Mouse (Mus musculus) cerebellum, adult 9-11 months (tissue): ENCODE results near the gene Pxk.

Source experiments
- DNase-seq: peaks from one replicate; pipeline ENCODE4 v3.0.0; 2022

The Pxk gene

DNA sequence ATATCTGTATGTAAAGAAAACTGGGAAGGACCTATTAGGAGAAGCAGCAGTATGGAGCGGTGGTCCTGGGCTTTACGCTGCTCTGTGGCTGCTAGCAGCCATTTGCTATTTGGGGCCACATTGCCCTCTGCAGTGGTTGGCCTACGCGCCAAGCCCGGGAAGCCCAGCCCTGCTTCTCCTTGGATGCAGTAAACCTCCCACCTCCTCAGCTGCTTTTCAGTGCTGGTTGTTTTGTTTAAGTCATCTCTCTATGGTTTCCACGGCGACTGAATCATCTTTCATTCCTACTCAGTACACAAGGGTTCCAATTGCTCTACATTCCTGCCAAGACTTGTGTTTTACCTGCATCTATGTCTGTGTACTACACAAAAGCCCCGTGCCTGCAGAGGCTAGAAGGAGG is 50.8 kb downstream of the Pxk start:
- DNase-seq, result no peak

DNA sequence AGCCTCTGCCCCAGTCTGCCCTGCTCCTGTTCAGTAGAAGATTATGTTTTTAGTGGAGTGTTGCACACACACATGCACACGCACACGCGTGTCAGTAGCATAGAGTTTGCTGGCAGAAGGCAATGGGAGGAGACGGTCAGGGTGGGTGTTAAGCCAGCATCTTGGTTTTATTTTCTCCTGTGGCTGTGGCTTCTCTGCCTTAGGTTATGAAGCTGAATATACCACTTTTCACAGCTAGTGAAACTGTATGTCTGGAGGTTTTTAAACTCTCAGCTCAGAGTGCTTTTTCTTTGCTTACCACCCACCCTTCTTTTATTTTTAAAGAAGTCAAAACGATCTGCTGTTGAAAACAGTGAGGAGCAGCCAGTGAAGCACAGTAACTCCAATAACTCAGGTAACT is 53.7 kb downstream of the Pxk start:
- DNase-seq, result no peak

DNA sequence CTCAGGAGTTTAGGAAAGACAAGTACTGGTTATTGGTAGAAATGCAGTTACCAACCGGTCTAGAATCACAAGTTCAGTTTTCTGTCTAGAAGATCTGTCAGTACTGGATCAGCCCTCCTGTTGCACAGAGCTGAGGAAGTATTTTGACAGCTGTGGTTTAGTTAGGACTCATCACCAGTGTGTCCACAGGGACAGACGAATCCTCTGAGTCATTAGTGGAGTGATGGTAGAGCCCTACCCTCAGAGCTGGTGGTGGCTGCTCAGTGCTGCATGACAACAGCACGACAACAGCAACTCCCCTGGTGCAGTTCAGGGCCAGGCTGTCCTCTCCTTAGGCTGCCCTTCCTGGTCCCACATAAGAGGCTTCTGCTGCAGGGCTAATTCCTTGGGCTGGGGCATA is 56.1 kb downstream of the Pxk start:
- DNase-seq, result no peak

DNA sequence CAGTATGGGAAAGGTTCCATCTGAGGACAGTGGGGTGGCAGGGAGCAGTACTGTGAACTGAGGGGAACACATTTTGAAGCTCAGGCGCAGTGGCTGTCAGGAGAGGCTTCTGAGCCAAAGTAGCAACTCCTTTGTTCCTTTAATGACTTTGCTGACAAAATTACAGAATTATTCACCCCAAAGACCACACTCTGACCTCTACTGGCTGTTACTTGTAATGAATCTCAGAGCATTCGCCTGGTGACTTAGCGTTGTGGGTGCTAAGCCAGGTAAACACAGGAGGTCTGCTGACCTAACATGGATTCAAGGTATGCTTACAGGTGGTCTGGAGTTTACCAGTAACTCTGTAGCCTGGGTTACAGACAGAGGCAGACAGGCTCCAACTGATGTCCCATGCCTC is 58.9 kb downstream of the Pxk start:
- DNase-seq, result no peak

DNA sequence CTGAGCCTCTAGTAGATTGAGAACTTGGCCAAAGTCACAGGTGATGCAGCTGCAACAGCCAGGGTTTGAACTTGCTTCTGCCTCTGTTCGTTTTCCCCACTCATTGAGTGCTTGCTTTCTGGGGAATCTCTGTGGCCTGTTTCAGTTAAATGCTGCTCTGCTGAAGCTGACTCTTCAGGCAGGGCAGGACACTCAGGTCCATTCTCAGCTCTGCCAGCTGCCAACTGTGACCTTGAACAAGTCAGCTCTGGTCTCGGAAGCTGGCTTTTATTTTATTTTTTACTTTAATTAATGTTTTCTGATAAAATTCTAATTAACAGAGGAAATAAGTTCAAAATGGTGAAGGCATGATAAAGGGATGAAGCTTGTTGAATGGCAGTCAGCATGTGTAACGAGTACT is 60.7 kb downstream of the Pxk start:
- DNase-seq, result no peak

DNA sequence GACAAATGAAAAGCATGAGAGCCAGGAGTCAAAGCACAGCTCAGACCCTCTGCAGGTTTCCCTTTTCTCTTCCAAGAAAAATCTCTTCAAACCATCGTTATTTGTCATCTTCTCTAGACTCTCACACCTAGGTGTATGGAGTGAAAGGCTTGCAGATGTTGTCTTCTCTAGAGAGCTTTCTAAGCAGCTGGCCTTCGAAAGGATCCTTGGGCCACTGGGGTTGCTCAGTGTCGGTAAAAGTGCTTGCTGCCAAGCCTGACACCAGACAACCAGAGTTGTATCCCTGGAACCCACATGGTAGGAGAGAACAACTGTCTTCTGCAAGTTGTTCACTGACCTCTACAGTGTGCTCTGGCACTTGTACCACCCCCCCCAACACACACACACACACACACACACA is 61.1 kb downstream of the Pxk start:
- no peak for DNase-seq

DNA sequence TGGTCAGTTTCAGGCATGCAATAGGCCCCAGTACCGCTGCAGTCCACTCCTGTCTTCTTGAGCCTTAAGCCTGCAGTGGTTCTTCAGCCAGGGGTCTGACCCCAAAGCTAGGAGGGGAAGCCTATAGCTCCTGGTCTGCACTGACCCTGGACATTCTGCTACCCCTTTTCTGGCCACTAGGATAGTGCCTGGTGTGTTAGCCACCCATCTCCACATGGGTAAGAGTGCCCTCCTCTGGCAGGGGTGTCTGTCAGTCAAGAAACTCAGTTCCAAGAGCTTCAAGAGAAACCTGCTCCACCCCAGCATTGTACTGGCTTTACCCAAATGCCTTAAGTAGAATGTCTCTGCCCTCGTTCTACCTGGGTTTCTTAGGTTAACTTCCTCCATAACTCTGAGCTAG is 63.8 kb downstream of the Pxk start:
- no peak for DNase-seq

DNA sequence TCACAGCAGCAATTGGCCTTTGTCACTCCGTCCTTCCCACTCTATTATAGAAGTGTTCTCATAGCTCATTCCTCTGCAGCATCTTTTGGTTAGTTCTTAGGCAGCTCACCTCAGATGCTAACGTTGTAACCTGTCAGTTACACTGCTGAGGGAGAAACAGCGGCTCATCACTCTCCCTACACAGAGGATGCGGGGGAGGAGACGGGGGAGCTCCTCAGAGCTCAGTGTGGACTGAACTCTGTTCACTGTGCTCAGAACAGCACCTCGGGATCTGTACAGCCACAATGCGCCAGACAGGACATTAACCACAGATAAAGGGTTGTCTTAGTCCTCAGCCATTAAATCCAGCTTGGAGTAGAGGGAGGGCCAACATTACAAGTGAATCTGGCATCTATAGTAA is 66.5 kb downstream of the Pxk start:
- DNase-seq, result no peak

DNA sequence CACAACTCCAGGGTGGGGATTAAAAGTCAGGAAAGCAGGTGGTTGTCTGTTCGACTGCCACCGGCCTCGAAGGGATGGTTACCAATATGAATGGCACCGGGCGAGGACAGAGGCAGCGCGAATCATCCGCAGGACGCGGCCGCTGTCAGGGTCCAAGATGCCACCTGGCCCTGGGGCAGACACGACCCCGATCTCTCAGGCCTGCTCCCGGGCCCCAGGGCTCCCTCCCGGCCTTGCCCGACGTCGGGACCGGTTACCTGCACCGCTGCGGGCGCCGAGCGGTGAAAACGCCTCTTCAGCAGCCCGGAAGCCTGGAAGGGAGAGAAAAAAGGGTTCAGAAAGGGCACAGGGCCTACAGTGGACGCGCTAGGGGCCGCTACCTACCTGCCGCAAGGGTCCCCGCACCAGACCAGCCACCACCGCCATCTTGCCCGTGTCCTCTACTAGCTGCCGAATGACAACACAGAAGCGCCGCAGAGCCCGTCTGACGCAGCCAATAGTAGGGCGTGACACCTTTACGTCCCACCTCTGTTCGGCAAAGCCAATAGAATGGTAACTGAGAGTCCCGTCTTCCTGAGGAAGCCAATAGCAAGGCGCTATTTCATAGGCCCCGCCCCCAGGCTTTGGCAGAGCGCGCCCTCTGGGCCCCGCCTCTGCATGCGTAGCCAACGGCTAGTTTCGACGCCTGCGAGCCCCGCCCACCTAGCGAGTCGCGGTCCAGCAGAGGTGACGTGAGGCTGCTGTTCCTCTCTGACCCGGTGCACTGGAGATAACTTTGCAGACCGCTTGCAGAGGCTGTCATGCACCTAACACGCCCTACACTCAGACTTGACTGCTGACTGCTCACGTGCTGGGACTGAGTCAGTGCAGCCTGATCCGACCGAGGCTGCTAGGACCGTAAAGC is 74.7 kb downstream of the Pxk start, which contains the start of gene Pdhb:
Gene Pdhb, minus strand, starts transcription at position 519 of the 904 bp plus-strand sequence.
- DNase-seq, result peak; percentile 100

DNA sequence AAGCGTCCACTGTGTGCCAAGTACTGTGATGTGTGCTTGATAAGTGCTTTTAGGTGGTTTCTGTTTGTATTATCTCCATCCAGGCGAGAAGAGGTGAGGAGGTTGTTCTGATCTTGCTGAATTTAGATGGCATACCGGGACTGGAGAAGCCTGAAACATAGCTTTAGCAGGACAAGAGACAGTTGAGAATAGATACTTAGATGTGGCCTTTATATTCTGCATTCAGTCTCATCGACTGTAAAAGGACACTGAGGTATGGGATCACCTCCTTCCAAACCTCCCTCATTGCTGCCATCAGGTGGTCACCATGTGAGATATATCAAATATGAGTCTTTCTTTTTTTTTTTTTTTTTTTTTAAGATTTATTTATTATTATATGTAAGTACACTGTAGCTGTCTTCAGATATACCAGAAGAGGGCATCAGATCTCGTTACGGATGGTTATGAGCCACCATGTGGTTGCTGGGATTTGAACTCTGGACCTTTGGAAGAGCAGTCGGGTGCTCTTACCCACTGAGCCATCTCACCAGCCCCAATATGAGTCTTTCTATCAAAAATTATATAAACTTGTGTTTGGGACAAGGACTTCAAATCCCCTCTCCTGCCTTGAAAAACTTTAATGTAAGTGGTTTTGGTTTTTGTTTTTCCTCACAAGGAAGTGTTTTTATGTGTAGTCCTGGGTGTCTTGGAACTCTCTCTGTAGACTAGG is 75.7 kb downstream of the Pxk start:
- peak; percentile 66 for DNase-seq

DNA sequence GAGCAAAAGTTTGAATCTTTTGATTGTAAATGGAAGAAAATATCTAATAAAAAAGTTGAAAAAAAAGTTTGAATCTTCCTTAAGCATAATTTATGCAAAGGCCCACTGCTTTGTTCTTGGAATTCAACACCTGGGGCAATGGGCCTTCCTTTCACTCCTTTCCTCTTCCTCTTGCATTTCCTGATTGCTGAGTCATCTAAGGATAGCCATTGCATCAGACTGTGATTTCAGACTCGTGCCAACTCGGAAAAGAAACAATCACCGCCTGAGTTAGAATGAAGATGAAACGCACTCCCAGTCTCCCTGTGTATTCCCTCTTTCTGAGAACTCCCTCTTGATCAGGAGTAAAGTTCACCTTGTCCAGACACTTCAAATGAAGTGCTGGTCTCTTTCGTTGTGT is 76.6 kb downstream of the Pxk start:
- DNase-seq, result no peak

DNA sequence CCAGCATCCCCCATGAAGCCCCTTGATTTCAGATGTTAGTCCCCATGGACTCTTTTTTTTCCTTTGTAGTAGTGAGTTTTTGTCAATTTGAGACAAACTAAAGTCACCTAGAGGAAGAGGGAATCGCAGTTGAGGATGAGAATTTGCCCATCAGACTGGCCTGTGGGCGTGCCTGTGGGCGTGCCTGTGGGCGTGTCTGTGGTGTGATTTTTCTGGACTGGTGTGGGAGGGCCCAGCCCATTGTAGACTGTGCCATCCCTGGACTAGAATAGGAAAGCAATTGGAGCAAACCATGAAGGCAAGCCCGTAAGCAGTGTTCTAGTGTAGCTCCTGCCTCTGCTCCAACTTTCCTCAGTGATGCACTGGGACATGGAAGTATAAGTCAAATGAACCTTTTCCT is 78.2 kb downstream of the Pxk start:
- DNase-seq, result no peak

DNA sequence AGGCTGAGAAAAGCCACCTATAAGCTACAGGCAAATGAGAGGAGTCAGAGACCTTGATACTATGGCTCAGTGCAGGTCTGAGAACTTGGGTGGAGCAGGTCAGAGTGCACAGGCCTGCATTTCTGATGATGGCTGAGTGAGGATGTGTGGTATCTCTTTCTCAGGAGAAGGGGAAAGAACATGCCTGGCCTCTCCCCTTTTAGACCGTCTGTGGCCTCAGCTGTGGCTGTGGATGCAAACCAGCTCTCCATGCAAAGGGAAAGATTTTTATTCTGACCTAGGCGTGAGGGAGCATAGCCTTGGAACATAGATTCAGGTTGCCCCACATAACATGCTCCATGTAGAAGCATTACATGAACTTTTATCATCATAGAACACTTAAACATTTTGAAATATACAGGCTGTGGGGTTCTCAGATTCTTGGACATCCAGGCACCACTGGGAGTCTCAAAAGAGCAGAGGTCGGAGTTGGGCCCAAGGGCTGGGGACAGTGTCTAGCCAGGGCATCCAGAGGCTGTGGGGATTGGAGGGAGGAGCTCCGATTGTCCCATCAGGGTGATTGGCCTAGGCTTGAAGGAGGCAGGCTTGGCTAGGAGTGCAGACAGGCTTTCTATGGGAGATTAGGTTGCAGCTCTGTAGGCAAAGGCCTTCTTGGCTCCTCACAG is 82.5 kb downstream of the Pxk start:
- DNase-seq, result no peak

DNA sequence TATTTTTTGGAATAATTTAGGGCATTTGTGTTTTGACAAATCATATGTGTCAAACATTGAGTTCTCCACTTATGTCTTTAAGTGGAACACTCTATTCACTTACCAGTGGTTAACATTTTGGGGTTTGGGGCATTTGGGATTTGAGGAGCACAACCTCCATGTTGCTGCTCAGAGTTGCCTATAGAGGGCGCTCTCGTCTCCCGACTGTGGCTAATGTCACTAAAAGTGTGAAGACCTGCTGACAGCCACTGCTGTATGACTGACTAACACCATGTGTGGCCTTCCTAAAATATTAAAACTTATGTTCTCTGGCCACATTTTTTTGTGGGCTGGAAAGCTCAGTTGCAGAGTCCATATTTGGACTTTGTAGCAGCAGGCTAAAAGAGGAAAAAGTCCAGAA is 85.3 kb downstream of the Pxk start:
- DNase-seq, result no peak

DNA sequence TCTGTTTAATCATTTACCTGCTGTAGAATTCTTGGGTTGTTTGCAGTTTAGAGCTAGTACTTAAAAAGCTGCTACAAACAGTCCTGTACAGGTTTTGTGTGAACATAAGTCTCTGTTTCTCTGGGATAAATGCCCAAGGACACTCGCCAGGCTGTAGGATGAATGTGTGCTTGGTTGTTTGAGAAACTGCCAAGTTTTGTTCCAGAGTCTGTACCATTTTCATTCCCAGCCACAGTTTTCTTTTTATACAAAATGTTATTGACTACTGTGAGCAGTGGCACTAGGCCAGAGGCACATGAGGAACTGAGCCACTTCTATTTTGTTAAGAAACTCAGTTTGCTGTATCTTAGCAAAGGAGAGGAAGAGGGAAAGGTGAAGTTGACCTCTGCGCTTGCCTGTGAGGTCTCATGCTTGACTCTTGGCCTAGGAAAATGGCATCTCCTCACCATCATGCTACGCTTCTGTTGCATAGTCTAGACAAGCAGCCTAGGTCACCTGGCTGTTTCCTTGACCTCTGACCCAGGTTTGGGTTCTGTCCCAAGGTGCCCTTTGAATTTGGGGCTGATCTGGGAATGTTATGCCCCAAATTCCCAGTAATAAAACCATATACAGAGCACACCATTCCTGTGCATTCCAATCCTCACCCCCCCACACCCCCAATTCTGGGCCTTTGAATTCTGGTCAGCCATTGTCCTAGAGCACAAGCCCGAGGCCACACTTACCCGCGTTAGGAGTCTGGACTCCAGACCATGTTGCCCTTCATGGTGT is 88.5 kb downstream of the Pxk start:
- no peak for DNase-seq

DNA sequence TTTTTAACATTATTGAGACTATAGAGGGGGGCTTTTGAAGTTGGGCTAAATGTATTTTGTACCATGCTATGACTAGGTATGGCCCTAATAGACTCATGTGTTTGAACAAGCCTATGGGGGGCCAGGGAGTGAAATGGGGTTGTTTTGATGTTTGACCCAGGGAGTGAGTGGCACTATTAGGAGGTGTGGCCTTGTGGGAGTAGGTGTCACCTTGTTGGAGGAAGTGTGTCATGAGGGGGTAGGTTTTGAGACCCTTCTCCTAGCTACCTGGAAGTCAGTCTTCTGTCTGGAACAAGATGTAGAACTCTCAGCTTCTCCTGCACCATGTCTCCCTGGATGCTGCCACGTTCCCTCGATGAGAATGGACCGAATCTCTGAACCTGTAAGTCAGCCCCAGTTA is 92.5 kb downstream of the Pxk start:
- DNase-seq, result no peak

DNA sequence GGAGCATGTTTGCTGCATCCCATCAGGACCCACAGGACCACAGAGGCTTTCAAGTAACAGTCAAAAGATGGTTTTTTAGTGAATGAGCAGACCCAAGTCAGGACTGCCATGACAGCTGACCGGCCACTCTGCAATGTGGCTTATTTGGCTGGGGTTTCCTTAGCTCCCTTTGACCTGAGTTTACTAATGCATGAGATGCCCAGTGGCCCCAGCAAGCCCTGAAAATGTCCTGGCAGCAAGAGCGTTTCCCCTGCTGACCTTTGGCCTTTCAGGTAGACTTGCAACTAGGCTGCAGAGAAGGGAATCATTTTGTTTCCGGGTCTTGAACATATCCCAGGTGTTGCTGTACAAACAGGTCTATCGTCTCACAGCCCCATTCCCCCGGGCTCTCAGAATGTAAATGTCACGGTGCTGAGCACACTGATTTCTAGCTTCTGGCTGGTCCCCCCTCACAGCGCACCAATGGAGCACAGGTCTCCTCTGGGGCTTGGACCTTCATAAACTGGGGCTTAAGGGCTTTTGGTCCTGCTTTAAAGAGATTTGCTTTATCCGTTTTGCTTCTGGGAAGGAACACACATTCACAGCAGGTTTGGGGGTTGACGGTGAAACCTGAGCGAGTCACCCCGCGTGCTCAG is 93.4 kb downstream of the Pxk start:
- no peak for DNase-seq

DNA sequence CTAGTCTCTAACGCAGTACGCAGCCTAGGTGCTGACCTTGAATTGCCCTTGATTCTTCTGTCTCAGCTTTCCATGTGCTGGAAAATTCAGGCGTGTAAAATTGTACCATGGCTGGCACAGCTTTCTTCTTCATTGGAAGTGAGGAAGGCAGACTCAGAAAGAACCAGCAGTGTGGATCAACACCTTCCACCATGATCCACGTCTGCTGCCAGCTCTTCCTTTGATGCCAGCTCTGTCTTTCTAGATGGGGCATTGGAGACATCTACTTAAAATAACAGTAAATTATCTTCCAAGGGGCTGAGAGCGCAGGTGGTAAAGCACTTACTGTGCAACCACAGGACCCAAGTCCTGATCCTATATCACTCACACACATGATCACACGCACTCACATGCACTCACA is 94.7 kb downstream of the Pxk start:
- DNase-seq, result no peak

DNA sequence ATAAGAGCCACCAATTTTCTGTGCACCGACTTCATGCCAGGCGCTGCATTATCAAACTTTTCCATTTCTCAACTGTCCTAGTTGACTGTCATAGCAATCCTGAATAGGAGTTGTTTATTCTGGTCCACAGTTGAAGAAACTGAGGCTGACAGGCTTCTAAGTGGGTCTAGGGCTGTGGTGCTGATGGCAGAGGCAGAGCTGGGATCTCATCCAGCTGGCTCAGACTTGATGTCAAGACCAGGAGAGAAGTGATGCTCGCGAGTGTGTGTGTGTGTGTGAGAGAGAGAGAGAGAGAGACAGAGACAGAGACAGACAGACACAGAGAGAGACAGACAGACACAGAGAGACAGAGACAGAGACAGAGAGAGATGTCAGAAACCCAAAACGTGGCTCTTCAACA is 102.8 kb downstream of the Pxk start:
- DNase-seq, result no peak

DNA sequence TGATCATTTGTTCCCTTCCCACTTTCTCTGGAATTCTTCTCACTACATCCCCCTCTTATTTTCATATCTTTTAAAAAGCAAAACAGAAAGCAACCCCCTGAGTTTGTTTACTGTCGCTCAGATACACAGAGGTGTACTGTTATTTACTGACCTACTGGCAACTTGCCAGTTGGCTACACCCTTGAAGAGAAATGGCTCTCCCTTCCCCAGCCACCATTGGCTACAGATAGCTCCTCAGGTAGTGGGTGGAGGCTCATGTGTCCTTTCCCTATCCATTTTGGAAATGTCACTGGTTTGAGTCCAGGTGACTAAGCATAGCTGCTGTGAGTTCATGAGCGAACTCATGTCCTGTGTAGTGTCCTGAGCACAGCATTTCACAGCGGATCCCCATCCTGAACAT is 103.7 kb downstream of the Pxk start:
- DNase-seq, result no peak

DNA sequence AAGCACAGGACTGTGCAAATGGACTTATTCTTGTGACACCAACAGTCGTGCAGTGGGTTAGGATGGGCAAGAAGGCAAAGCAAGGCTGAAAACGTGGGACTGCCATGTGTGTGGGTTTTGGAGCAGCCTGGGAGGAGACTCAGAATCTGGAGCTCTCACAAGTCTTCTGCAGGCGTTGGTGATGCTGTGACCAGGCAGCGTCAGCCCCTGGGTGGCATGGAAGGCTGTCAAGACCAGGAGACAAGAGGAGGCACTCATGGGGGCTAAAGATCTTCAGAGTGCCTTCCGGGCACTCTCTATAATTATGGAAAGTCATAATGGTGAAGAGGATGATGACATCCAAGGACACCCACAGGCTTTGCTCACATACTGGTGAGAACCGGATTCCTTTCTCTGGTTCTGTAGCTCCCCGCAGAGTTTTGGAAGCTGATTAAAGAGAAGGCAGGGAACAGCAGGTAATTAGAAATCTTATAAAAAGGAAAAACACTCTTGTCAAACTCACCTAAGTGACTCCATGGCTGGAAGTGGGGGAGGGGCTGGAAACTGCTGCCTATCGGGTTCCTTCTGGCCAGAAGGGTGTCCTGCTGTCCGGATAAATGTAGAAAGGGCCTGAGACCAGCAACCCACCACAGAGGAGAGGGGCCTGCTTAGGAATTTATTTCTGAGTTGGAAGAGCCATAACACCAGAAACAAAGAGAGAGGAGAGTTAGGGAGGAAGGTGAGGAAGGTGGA is 108.3 kb downstream of the Pxk start:
- DNase-seq, result no peak

DNA sequence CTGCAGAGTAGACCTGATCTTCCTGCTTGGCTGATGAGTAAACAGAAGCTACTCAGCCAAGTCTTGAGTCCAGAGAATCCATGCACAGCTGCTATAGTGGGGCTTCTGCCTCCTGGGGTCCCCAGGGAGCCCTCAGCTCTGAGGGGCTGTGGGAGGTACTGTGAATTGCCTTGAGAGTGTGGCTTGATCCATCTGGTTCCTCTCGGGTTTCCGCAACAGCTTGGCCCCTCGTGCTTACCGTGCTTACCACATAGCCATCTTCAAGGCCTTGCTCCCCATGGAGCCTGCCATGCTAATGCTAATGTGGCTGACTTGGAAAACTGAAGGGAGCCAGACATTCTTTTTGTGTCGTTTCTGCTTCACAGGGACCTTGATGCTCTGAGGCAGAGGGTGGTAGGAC is 109.1 kb downstream of the Pxk start:
- DNase-seq, result no peak
